Mouse (Mus musculus): ENCODE data around the gene Tmed8.

DNA sequence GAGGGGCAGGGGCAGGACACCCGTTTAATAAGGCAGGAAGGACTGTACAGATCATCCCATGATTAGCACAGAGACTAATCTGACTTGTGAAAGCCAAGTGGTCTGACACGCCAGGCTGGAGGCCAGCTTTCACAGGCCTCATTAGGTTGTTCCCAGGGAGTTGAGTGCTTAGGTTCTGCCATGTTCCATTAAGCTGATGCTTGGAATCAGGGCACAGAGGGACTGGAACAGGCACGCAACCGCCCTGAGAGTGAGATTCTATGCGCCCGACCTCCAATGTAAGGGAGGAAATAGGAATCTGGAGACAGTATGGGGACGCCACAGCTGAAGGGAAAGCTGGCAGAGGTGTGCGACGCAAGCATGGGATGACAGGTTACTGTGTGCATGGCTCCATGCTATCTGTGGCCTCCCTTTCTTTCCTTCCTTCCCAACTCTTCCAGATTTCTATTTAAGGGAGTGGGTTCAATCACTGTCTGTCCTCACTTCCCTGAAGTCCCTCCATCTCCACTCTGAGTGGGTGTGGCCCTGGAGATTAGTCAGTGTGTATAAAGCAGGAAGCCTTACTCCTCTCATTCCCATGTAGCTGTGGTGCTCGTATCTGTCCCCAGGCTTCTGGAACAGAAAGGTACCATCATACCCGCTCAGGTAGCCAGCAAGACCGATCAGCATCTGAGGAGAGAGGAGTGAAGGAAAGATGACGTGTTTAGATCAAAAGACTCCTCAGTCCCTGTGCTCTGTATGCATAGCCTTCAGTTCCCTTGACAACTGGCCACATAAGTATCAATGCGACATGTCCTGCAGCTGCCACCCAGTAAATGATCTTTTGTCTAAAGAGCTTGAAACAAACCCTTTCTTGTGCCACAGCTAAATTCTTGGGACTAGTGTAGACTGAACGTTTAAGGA is 62.6 kb downstream of the Tmed8 start:
- TF ChIP-seq POLR2A (IDR thresholded peaks at IDR 0.05; ENCODE audit: insufficient read depth, low read length) (no peak), CTCF (IDR thresholded peaks at IDR 0.05; ENCODE audit: low read depth, low read length) (no peak)

All from ES-Bruce4 (cell line).